Mouse (Mus musculus) lung, postnatal 4 days (tissue): Measurements from ENCODE around the gene Nsdhl.

ENCODE experiments used
- DNase-seq, 2 experiments: peaks; one replicate each; pipeline ENCODE4 v3.0.0; 2021

The Nsdhl gene

DNA sequence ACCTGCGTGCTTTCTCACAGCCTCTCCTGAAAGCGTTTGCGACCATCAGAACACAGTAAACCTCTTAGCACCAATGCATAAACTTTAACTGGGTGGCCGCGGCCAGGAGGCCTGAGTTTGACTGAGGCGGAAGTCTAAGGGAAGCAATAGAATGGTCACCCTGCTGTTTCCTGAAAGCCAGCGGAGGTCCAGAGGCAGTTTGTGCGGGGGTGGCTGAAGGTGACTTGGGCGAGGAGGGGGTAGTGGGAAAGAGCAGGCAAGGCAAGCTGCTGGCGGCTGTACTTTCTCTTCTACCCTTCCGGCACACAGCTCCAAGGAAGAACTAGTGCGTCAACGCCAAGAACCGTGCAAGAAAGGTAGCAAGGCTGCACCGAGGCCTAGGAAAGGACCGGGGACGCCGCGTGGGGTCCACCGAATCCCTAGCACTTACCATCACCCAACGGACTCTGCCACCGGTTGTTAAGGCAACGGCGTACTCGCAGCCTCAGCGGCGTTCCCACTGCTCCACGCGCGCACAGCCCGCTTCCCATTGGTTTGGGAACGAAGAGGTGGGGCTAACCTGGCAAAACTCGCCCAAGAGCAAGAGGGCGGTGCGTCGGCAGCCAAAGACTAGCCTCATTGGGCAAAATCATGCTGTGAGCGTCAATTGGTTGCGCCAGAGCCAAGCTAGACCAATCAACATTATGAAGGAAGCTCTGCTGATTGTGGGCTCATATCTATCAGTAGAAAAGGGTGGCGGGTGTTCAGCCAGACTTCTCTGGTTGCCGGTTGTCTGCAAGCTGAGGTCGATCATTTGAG is at the start of gene Nsdhl, which contains the start of gene Cetn2:
TSS of gene Nsdhl (plus strand) at position 674 of the 798 bp plus-strand sequence.
TSS of gene Cetn2 (minus strand) at position 528 of the 798 bp plus-strand sequence.
- peak; percentile 88 to 92 for DNase-seq

DNA sequence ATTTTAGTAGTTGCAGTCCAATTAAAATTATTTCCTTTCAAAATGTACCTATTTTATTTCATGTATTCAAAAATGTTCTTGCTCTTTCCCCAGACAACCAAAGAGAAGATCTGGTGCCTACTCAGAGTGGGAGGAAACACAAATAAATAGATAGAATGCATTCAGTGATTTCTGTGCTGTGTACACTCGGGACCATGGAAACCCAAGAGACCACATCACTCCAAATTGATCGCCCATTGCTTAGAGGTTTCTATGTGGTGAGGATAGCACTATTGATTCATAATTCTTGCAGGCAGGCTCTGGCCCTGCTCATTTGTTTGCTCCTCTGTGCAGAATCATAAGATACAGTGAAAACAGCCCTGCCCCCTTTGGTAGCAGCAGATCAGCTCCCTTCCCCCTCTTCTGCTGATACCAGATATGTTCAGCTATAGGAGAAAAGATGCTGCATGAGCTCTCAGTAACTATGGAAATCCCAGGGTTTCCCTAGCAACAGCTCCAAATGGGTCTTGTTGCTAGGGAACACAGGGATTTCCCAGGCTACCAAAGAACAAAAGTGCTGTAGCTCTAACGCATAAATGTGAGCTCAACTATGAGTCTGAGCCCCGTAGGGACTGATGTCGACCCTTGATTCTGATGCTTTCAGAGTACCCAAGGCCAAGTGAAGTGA is 22.8 kb upstream of the Nsdhl start:
- DNase-seq, result no peak

DNA sequence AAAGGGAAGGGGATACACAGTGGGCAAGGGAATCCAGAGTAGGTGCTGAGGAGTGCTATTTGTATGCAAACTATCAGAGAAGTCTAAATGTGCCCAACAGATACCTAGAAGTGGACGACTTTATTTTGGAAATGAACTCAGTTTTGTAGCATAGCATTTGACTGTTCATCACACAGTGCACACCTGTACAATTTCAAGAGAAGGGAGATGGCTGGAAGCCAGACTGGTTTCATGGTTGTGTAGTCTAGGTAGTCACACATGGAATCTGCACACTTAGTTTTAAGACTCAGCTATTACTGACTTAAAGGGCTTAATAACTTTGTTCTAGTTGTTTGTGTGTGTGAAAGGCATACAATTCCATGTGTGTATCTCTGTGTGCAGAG is 22.3 kb upstream of the Nsdhl start:
- no peak for DNase-seq

DNA sequence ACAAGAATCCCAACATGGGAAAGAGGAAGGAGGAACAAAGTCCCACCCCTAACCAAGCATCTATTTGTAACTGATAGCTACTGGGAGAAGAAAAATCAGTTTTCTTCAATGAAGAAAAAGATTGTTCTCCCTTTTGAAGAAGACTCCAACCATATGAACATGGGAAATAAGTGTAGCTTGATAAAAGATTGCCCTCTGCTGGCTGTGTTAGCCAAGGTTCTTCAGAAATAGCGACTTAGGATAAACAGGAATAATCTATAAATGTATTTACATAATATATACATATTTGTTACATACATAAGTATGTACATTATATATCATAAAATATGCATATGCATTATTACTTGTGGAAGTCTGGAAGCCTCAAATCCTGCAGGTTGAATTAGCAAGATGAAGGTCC is 15.8 kb upstream of the Nsdhl start:
- no peak for DNase-seq

DNA sequence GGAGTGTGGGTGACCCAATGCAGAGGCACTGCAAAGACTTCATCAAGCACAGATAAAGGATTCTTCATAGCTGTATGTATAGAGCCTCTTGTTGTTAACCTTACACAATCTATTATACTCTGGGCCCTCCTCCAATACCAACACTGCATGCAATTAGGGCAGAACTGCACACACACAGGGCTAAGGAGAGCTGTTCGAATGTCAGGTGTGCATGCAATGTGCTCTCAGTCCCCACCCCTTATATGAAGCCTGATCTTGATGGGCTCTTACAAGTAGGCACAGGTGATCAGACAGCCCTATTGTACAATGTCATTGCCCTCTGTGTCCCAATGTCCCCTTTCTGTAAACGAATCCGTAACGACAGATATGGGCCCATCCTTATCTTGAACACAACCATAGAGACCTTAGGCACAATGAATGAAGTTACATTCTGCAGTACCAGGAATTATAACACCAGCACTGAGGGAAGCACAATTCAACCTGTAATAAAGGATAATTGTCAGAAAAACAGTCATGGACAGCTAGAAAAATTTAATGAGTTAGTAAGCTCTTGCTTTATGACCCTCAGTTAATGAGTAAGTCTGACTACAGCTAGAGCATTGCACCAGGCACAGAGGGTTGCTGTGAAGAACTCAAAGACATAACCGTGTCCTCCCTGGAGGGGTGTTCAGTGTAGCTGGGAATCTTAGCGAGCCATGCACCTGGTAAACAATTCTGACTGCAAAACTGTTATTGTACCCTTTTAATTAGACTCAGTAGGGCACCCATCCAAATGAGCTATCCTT is 10.5 kb upstream of the Nsdhl start:
- DNase-seq, result no peak

DNA sequence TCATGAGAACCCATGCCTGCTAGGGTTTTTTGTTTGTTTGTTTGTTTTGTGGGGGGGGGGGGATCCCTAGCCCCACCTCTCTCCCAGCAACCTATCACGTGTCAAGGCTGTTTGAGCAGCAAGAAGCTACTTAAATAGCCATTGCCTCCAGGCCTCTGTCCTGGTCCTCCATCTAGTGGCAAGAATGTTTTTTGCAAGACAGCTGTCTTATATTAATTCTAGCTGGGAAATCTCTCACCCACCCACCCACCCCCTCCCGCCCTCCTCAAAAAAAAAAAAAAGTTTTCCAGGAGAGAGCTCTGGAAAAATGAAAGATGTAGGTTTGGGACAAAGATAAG is 10.0 kb upstream of the Nsdhl start:
- DNase-seq, result peak in 1 of 2 experiments; percentile 25

DNA sequence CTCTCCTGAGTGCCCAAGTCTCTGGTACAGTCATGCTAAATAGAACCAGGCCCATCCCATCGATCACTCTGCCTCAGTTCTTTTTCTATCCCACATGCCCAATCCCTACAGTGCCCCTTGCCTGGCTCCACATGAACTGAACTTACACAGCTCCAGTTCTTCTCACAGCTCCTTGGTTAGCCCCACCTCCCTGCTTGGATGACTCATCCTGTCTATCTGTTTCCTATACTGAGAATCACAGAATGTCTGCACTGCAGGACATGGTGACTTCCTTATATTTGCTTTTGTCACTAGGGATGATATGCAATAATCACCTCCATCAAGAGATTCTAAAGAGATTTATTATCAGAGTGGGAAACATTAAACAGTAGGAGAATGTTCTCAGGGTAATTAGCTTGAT is 6.7 kb upstream of the Nsdhl start:
- DNase-seq, result no peak

DNA sequence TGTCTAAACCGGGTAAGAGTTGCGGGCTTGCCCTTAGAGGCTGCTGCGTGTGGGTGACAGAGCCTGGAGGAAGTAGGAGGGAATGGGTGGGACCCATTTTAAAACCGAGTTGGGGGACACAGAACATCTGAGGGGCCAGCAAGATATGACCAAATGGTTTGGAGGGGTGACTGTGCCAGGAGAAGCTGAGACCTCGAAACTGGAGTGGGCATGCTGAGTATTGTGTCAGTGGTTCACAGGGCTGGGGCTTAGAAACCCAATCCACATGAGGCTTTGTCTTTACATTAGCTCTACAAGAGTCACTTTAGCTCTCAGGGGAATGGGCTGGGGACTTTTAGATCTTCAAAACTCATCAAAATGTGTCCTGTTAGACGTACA is 314 bp downstream of the Nsdhl start:
- DNase-seq, result no peak

DNA sequence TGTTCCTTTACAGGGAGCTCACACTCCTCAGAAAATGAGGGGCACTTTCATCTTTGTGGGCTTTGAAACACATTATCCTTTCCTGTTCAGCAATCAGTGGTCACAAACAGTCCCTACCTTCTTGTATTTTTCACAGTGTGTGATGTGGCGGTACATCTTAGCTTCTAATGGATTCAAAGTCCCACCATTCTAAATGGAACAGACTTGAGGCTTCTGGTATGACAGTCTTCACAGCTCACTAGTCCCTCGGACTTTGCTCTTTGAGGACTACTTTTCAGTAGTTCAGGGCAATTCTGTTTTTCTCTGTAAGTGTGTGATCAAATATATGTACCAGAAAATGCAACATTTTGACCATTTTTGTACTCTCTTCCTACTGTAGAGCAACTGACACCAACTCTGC is 3.0 kb downstream of the Nsdhl start:
- no peak for DNase-seq

DNA sequence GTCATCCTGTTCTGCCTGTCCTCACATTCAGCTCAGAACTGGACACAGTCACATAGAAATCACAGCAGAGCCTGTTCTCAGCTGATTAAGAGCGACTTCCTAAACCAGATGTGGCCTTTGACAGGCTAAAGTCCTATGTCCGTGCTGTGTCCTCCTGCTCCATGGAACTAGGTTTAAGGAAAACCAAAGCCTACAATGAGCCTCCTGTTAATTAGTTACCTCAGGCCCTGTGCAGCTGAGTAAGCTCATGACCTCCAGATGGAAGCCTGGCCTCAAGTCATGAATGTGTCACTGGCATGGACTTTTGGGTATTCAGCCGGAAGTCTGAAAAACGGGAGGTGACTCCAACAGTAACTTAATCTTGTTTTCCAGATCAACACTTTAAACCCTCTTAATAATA is 35.1 kb downstream of the Nsdhl start:
- DNase-seq, result no peak

DNA sequence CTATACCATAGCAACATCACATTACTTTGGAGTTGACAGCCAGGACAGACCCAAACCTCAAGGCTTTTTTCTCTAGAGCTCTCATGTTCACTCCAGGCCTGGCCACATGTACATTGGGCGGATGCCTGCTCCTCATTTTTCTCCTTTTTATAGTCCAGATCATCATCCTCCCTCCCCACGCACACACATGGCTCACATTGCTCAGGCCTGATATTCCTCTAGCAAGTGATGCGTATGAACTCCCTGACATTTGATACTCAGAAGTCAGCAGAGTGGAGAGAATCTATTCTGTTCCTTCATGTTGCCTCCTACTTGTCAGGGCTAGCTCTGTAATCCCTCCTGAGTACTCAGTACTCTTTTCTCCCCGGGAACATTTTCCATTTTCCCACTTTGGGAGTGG is 38.1 kb downstream of the Nsdhl start:
- no peak for DNase-seq

DNA sequence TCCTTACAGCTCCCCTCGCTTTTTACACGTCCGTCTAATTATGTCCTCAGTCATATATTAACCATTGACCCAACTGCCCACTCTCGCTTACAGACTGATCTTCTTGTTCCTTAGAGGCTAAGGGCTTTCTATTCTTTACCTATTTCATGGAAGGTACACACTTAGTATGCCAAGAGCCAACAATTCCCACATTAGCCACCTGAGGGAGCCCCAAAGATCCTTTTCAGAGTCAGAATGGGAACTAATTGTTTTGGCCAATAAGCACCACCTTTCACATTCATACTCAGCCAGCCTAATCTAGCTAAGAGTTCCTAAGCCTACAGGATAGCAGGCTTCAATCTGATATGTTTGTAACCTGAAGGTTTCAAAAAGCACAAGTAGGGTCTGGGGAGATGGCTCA is 42.1 kb downstream of the Nsdhl start:
- DNase-seq, result peak in 1 of 2 experiments; percentile 32

DNA sequence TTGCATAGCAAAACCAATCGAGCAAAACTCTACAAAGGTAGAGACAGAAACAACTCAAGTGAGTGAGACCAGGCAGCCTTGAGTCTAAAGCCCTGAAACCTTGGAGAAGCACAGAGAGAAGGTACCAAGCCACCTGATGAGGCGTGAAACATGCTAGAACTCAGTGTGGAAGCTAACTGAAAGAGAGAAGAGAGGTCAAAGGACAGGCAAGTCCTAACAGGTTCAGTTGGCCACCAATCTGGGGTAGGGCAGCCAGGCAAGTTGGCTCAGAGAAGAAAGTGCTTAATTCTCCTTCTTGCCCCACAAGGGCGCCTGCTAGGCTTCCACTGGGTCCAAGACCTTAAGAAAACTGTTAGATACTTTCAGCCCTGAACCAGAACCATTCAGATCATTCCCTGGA is 43.2 kb downstream of the Nsdhl start:
- no peak for DNase-seq

DNA sequence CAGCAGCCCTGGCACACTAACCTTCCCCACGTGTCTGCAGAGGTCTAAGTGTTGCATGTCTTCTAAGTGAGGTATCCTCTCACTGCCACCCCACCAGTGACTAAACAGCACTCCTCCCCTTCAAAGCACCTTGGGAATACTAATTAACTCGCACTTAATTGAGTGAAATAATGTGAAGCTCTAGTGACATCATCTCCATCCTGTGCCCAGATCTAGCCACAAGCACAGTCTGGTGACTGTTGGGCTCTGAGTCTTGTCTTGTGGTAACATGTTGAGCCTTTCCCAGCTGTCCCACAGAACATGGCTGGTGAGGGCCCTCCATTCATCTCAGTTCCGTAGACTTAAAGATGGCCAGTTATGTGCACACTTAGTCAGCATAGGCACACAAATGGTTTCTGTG is 44.4 kb downstream of the Nsdhl start:
- no peak for DNase-seq

DNA sequence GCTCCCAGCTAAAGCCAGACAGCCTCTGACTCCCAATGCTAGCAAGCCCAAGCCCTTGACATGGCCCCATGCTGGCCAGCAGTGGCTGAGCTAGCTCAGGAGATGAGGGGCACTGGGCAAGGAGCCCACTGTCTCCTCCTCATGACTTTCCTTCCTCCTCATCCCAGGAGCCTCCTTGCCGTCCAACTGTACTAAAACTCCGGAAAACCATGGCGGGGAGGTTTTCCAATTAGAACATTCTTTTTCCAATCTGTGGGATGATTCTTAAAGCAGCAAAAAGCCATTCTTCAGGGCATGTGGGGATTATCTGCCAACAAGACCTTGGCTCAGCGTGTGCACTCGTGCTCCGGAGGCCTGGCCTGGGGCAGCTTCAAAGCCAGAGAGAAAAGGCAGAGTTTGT is 64.5 kb downstream of the Nsdhl start:
- no peak for DNase-seq

DNA sequence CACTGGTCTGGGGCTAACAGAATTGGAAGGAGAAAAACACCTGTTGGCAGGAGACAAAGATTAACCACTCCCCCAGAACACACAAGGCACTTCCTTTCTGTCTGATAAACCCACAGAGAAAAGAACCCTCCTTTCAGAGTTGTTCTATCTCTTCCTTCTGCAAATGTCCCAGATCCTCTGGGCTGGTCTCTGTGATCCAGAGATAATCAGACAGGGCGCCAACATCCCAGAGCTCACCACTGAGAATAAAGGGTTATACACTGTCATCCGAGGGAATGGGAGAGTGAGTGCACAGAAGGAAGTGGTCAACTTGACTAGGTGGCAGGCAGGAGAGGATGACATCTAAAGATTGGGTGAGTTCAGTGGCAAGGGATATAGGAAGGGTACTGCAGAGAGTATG is 67.2 kb downstream of the Nsdhl start:
- DNase-seq, result no peak

DNA sequence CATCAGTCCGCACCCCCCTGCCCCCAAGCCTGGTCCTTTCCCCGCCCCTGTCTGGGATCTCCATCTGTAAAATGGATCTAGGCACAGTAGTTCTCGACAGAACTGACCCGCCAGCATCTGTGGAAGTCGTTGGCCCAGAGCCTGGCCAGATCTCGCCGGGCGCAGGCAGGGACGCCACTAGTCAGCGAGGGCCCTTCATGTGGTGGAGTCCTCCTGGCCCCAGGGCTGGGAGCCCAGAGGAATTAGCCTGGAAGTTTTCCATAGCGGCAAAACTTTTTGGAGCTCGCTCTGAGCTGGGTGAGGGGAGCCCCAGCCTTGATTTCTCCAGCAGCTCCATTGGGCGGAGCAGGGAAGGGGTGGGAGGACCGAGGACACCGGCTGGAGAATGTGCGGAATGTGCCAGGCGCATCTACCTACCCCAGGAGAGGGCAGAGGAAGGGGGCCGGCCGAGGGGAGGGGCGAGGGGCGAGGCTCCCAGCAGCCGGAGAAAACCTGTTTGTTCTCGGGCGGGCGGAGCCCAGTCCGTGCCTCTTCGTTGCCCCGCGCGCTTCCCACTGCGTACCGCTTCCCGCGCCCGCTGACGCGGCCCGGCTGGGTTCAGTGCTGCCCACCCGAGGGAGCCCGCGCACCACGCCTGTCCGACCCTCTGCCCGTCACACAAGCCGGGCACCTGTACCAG is 68.6 kb downstream of the Nsdhl start, which contains the start of gene Zfp185:
TSS of gene Zfp185 (plus strand) at position 499 of the 679 bp plus-strand sequence.
- DNase-seq, result peak; percentile 54 to 77

DNA sequence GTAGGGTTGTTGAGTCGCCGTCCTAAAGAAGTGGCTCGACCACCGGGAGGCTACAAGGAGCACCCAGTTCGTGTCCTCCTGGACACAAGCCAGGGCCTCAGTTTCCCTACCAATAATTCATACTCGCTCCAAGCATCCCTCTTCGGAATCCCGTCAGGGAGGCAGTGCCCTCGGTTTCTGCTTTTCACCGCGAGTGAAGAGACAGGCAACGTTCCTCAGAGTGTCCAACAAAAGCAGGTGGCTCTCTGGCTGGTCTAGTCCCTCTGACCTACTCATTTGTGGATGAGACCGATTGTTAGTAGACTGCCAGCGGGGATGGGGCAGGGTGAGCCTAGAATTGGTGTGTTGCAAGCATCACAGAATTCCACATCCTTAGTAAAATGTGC is 69.2 kb downstream of the Nsdhl start:
- no peak for DNase-seq

DNA sequence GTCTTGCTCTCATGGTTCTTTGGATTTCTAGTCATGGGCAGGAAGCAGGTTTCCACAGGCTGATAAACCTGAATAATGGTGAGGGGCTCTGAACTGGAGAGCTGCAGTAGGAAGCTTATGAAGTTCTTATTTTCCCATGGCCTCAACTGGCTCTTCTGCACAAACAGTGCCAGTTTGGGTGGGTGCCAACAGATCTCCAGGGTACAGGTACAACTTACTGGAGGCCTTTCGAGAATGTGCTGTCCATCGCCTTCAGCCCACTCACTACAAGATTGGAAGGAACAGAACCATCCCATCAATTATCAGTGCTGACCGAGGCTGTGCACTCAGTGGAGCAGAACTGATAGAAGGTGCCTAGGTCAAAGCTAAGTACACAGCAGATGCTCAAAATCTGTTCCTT is 70.1 kb downstream of the Nsdhl start:
- no peak for DNase-seq

DNA sequence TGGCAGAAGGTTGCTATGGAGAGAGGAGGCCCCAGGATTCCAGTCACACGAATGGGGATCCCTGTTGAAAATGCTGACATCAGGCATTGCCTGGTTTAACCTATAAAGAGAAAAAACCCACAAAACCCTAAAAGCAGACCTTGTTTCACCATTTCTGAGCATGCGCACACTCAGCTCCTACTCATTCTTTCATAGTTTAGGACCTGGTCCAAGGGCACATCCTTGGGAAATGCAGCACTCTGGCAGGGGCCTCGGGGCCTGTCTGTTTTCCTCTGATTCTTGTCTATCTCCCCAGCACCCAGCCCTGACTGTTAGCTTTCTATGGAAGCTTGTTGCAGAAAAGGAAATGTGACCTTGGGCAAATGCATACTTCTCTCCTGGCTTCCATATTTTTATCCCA is 72.2 kb downstream of the Nsdhl start:
- no peak for DNase-seq

DNA sequence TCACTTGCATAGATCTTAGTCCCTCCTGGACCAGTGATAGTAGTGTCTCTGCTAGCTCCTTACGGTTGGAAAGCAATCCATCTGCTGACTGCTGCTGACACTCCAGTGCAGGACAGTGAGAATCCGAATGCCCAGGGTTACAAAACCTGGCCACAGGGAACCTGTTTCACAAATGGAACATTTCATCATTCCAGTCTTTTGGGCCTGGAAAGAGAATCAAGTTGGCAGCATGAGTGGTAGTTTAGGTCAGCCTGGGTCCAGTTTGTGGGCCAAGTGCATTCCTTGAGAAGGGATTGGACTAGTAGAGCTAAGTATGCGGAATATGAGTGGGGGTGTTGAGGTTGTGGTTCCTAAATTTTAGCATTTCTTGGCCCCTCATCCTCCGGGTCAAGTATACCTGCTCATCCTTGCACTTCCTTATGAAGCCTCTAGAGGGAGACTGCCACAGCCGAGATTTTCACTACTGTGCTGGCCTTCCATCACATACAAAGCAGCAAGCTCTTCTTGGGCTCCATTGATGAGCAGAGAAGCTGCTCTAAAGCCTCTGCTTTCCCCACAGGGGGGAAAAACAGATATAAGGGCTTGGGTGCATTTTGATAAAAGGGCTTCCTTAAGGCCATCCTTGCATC is 74.0 kb downstream of the Nsdhl start:
- DNase-seq, result no peak

DNA sequence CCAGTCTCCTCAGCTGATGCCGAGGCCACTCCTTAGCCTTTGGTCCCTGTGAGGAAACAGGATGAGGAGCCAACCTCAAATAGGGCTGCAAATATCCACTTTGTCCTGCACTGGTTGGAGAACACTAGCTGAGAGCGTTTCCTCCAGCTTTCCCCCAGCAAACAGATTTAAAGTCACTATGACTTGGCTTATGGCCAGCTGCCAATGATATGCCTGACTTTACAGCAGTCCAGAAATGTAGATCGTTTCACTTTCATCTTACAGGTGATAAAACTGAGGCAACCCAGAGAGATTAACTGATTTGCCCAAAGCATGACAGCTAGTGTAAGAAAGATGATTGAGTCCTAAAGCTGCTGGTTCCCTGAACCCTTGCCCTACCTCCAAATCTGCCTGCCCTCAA is 77.2 kb downstream of the Nsdhl start:
- DNase-seq, result no peak

DNA sequence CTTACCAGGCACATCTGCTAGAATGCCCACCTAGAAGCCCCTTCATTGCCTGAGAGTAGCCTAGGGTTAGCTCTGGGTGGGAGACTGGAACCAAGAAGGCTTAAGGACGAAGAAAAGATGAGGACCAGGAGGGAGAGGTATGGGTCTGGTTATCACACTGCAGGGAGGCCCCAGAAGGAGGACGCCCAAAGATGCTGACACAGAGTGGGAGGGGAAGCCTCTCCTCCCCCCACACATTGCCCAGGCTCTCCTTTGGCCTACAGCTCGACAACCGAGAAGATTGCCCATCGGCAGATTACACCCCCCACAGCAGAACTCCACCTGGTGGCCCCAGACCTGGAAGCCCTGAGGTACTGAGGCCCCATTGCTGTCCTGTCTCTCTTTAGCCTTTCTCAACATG is 84.8 kb downstream of the Nsdhl start:
- DNase-seq, result no peak
